Mouse (Mus musculus) stomach, postnatal 0 days (tissue): Measurements from ENCODE around the gene Pitx2.

Experiments
- CTCF ChIP-seq: IDR thresholded peaks from 2 replicates; pipeline ENCODE4 v1.5.1; 2016; ENCODE audit warnings: antibody characterized with exemption, low read depth, mild to moderate bottlenecking, moderate library complexity
- EP300 ChIP-seq: optimal IDR thresholded peaks from 2 replicates; pipeline ENCODE3; 2016; ENCODE audit warnings: antibody characterized with exemption

DNA sequence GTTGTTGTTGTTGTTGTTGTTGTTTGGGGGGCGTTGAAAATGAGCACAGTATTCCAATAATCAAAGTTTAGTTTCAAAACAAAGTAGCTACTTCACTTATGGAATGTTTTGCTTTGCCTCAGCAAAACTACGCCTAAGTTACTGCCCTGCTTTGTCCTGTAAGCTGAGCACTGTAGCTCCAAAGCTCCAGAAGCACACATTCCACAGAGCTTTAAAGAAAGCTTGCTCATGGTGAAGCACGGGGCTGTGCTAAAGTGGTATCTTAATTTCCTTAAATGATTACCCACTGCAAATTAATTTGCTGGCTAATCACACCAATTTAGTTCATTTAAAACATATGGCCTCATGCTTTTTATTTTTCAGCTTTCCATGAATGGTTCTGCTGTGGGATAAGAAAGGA is 1.5 kb downstream of the Pitx2 start:
- TF ChIP-seq CTCF (no peak), EP300 (no peak)
